Mouse (Mus musculus) lung, adult 2 months (tissue): Measurements from ENCODE around the gene Hsd3b1. TPM values are rescaled to one million over a fixed set of nuclear protein-coding genes. Genes with fewer than 3 reads are reported as not detected.
"Not testable (repeated sequence)": the region's sequence is repeated elsewhere in the genome, so short reads cannot be mapped to it uniquely, and the experiment has no call there.

Experiments
- DNase-seq: peaks from one replicate; pipeline ENCODE4 v3.0.0; 2022
- H3K4me1 ChIP-seq: fragments of 200-500 bp; 2 replicates; pipeline ENCODE4 v1.6.1; 2011; ENCODE audit warnings: low read length; ENCODE audit not compliant: control insufficient read depth, insufficient read depth
- H3K4me3 ChIP-seq: fragments of 200-500 bp; replicated peaks from 2 replicates; pipeline ENCODE3; 2011; ENCODE audit warnings: low read depth, mild to moderate bottlenecking, control low read depth, low read length; ENCODE audit errors: extremely low read depth
- CTCF ChIP-seq: fragments of 200-500 bp; IDR thresholded peaks from 2 replicates; pipeline ENCODE4 v1.5.1; 2011; ENCODE audit warnings: mild to moderate bottlenecking, low read length, control low read depth; ENCODE audit not compliant: insufficient read depth
- POLR2A ChIP-seq: fragments of 200-500 bp; IDR thresholded peaks from 2 replicates; pipeline ENCODE4 v1.6.1; 2011; ENCODE audit warnings: low read depth, mild to moderate bottlenecking, control low read depth, low read length, borderline replicate concordance; ENCODE audit errors: extremely low read depth
- WGBS: fragments of 180-500 bp; shearing (Covaris S2); methylation state at CpG from one replicate; pipeline ENCODE4 v1.1.7; 2018; 5-methylcytosine and 5-hydroxymethylcytosine counted together
- polyA plus RNA-seq: library from polyadenylated mRNA; depleted of rRNA; stranded (reverse); fragments of >200 nt; gene quantifications from 2 replicates; pipeline ENCODE4 v1.2.3, GENCODE M21; 2012

Gene Hsd3b1
- polyA plus RNA-seq, 1 experiment, result not detected

- TF ChIP-seq CTCF (no peak), POLR2A (no peak)
- Histone ChIP-seq H3K4me3 (no peak overlapping the region), H3K4me1 (no peaks in the 10 kb centered on the region)
- 58% methylated on average over 2 of the region's 2 CpGs for WGBS
- DNase-seq, result no peak
Measured at GRCm38 (mm10) chr3:98858051-98858450, 1.5 kb downstream of the Hsd3b1 start.

DNA sequence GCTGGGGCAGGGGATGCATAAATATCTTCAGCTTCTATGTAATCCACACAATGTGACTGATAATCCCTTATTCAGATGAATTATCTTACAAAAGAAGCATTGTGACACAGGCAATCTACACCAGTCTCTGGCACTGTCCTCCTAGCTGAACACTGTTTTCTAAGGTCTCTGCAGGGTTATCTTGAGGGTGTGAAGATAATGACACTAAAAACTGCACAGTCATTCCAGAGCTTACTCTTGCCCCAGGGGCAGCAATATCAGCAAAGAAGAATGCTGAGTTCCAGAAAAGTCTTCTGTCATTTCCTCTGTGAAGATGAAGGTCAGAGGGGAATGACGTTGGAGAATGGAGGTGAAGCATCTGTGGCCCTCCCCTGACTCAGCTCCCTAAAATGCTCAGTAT is 2.7 kb downstream of the Hsd3b1 start:
- DNase-seq, result no peak
- TF ChIP-seq CTCF (no peak), POLR2A (no peak)
- WGBS, result 30% methylated on average over 1 of the region's 1 CpGs
- Histone ChIP-seq H3K4me3 (no peak overlapping the region), H3K4me1 (no peaks in the 10 kb centered on the region)

GRCm38 (mm10) chr3:98855160-98855559 is 4.4 kb downstream of the Hsd3b1 start:
- 42% methylated on average over 3 of the region's 3 CpGs for WGBS
- H3K4me1 ChIP-seq, result no peaks in the 10 kb centered on the region
- no peak overlapping the region for H3K4me3 ChIP-seq
- TF ChIP-seq CTCF (no peak), POLR2A (no peak)
- DNase-seq, result no peak

DNA sequence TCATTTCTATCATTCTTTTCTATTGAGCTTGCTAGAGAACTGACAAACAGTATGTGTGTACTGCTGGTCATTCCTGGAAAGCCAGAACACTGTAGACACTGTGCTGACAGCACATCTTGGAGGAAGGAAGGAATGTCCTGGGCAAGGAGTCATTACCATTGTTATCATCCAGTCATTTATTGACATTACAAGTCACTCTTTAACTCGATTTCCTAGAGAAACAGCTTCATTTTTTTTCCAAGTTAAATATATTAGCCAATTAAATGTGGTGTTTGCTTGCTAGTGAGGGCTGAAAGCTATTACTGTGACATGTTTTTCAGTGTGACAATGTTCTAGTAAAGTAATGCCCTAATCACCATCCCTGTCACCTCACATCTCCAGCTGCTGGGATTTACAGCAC is 5.9 kb downstream of the Hsd3b1 start:
- WGBS, result 6% methylated on average over 1 of the region's 1 CpGs
- TF ChIP-seq POLR2A (no peak), CTCF (no peak)
- DNase-seq, result no peak
- Histone ChIP-seq H3K4me1 (no peaks in the 10 kb centered on the region), H3K4me3 (no peak overlapping the region)

DNA sequence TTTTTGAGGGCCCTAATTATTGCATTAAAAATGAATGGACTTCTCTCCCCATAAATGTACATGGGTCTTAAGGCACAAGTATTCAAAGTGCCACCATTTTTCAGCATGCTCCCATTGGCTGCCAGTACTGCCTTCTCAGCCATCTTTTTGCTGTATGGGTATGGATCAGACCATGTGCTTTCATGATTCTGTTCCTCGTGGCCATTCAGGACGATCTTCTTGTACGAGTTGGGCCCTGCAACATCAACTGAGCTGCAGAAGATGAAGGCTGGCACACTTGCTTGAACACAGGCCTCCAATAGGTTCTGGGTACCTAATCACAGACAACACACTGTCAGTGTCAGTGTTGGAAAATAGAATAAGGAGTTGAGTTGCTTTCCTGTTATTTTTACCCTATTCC is 6.5 kb downstream of the Hsd3b1 start:
- no peak for DNase-seq
- Histone ChIP-seq H3K4me1 (no peaks in the 10 kb centered on the region), H3K4me3 (no peak overlapping the region)
- 87% methylated on average over 3 of the region's 3 CpGs for WGBS
- TF ChIP-seq POLR2A (no peak), CTCF (no peak)

- no peak overlapping the region for H3K4me3 ChIP-seq
Measured at GRCm38 (mm10) chr3:98852631-98853030, 7.0 kb downstream of the Hsd3b1 start.

DNA sequence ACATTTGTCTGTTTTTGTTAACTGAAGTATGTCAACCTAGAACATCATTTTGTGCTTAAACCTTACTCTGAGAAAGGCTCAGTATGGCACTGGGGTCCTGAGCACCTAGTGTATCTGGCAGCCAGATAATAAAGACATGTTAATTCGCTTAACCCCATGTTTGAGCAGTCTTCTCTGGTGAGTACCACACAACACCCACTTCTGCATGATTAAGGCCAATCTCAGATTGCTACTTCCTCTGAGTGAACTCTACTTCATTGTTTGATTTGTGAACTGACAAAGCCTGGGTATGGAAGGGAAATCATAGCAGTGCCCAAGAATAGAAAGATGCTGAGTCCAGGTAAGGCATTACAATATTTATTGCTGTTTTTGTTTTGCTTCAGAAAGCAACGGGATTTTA is 7.7 kb downstream of the Hsd3b1 start:
- WGBS, result 60% methylated on average over 2 of the region's 2 CpGs

More at GRCm38 (mm10) chr3:98852631-98853030, 7.0 kb downstream of the Hsd3b1 start:
- 73% methylated on average over 6 of the region's 6 CpGs for WGBS
- DNase-seq, result no peak
- H3K4me1 ChIP-seq, result no peaks in the 10 kb centered on the region
- TF ChIP-seq CTCF, result no peak

GRCm38 (mm10) chr3:98850262-98850661 is 9.3 kb downstream of the Hsd3b1 start:
- TF ChIP-seq CTCF (no peak), POLR2A (no peak)
- Histone ChIP-seq H3K4me3 (no peak overlapping the region), H3K4me1 (no peaks in the 10 kb centered on the region)
- 74% methylated on average over 5 of the region's 5 CpGs for WGBS
- no peak for DNase-seq

More for the DNA sequence above, 7.7 kb downstream of the Hsd3b1 start:
- TF ChIP-seq CTCF, result no peak
- no peak for TF ChIP-seq POLR2A
- H3K4me3 ChIP-seq, result no peak overlapping the region
- DNase-seq, result no peak
- H3K4me1 ChIP-seq, result no peaks in the 10 kb centered on the region

- no peak overlapping the region for H3K4me3 ChIP-seq
- 74% methylated on average over 1 of the region's 1 CpGs for WGBS
- no peak for DNase-seq
- TF ChIP-seq CTCF, result no peak
- no peak for TF ChIP-seq POLR2A
- no peaks in the 10 kb centered on the region for H3K4me1 ChIP-seq
Measured at GRCm38 (mm10) chr3:98848898-98849297, 10.7 kb downstream of the Hsd3b1 start.

- Histone ChIP-seq H3K4me1 (no peaks in the 10 kb centered on the region), H3K4me3 (no peak within 1 kb of the TSS)
- TF ChIP-seq POLR2A (no peak), CTCF (no peak)
- WGBS, result 60% methylated on average over 6 of the region's 6 CpGs
- DNase-seq, result no peak
Measured at GRCm38 (mm10) chr3:98814101-98814670, 45.4 kb downstream of the Hsd3b1 start, which contains the start of gene Hsd3b6. Gene Hsd3b6 (minus strand): TSS chr3:98814443.

- not testable (repeated sequence) for DNase-seq, H3K4me1 ChIP-seq, H3K4me3 ChIP-seq
- 63% methylated on average over 6 of the region's 6 CpGs for WGBS
Measured at GRCm38 (mm10) chr3:98812653-98813052, 46.9 kb downstream of the Hsd3b1 start.

GRCm38 (mm10) chr3:98805032-98805431 is 54.6 kb downstream of the Hsd3b1 start:
- WGBS, result 50% methylated on average over 3 of the region's 3 CpGs

More at GRCm38 (mm10) chr3:98805032-98805431, 54.6 kb downstream of the Hsd3b1 start:
- not testable (repeated sequence) for DNase-seq, H3K4me1 ChIP-seq, H3K4me3 ChIP-seq
